Mouse (Mus musculus): ENCODE results near the gene Jmjd8.

Gene Jmjd8

DNA sequence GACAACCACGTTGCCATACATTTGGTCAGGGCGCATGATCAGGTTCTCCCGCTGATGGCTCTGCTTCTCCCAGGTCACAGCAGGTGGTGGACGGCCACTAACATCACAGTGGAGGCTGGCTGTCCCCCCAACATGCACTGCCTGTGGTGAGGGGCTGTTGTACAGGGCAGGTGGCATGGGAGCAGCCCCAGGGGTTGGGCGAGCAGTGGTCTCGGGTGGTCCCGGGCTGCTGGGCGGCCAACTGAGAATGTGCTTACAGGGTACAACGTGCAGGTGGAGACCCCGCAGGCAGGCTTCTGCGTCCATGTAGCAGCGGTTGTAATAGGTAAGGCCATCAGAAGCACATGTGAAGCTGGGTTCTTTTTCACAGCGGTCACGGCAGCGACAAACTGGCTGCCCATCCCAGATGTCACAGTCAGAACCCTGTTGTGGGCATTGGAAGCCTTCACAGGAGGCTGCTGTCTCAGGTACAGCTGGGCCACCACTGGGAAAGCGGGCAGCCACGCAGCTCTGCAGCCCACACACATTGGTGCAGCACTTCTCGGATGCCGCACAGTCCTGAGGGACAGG is 50.0 kb downstream of the Jmjd8 start:
- DNase-seq (ENCODE audit: low spot score): no peak

DNA sequence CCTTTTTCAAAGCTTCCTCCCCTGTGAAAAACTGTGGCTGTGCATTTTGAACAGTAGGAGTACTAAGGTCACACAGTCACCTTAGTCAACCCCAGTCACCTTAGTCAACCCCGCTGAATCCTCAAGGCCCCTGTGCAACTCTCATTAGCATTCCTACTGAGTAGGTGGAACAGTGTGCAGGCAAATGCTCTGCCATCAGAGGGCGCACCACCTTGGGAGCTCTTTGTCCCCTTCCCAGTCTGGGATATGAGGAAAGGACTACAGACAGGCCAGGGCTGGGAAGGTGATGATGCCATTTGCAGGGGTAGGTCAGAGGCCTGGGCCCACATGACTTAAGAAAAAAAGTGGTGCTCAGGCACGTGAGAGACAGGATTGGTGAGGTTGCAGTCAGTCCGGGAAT is 50.6 kb downstream of the Jmjd8 start:
- DNase-seq (ENCODE audit: low spot score): no peak

- DNase-seq (ENCODE audit: low spot score): no peak
Observed at GRCm38 (mm10) chr17:25879750-25880149, 51.1 kb downstream of the Jmjd8 start.

DNA sequence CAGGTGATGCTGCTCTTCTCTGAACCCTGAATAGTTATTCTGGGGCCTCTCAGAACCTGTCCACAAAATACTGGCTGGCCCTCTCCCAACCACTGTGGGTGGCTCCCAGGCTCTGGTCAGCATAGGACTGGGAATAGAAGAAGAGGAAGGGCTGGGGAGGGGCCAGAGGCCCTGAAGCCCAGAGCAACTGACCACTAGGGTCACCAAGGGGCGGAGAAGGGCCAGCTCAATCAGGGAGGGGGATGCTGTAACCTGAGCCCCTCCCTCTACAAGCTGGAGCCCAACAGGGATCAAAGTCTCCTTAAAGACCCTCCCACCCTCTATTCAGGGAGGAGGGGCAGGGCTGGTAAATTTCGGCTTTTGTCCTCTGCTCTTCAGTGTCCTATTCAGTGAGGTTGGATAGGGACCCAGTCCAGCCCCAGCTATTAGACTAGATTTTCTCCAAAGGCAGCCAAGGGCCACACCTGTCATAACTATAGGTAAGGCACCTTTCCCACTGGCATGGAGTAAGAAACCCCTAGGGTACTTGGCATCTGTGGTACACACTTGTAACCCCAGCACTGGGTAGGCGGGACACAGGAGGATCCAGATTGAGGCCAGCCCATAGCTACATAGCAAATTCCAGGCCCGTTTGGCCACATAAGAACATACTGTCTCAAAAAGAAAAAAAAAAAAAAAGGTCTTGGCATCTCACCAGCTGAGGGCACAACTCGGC is 51.7 kb downstream of the Jmjd8 start, which contains the start of gene Wfikkn1:
Wfikkn1 (minus strand) TSS at position 663 of the 715 bp plus-strand sequence.
- DNase-seq (ENCODE audit: low spot score): no peak

- no peak for DNase-seq (ENCODE audit: low spot score)
Observed at GRCm38 (mm10) chr17:25880913-25881641, 52.4 kb downstream of the Jmjd8 start.
